Mouse (Mus musculus) c-Kit-positive CD71-positive TER-119-positive erythroid progenitor cells, embryonic 14.5 days (primary cell): Measurements from ENCODE around the gene Ubl3.
A peak's percentile ranks its signal among the peaks of the same experiment; 100 is the strongest.

Experiments
- DNase-seq: peaks from one replicate; pipeline ENCODE4 v3.0.0-alpha.2; 2013; ENCODE audit warnings: low spot score

The Ubl3 gene

GRCm38 (mm10) chr5:148527632-148528031, 25.0 kb downstream of the Ubl3 start:
- no peak for DNase-seq

- DNase-seq = no peak
These were observed 26.0 kb downstream of the Ubl3 start for GRCm38 (mm10) chr5:148526631-148527030.

DNA sequence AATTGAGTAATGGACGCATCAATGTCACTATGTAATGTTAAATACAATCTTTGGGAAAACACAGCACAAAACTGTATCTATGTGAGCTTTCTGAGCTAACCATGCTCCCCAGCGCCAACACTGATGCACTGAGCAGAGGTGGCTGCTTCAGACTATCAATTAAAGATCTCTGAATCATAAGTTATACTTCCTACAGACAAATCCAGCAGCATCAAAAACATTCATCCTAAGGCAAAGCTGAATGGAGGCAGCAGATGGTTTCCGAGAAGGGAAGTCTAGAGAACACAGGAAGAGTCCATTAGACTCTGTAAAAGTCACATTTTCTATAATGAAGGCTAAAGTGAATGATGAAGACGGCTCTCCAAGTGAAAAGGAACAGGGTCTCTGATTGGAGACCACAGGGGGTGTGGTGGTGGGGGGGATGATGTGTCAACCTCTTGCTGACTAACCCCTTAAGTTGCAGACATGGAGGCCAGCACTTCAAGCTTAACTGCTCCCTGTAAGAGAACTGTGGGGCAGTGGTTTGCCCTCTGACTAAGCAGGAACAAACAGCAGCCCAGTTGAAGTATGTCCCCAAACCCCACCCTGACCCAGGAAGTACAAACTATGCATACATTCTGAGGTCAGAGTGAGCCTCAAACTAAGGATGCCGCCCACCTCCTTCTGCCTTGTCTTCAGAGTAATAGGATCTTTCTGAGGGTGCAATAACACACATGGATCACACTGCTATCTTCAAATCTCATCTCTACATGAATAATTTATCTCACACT, 29.2 kb downstream of the Ubl3 start:
- DNase-seq = no peak

DNA sequence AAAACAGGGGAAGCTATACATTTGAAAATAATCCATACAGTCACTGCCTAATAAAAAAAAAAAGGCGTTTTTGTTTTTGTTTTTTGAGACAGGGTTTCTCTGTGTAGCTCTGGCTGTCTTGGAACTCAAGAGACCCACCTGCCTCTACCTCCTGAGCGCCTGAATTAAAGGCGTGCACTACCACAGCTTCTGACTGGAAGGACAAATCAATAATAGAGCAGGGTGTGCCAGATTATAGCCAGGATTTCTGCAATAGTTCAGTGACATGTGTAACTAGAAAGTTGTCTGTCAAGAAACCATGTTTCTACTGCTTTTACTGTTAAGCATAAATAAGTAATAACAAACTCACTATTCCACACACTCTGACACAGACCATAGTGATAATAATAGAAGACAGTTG, 30.2 kb downstream of the Ubl3 start:
- DNase-seq = no peak

GRCm38 (mm10) chr5:148517445-148517844, 35.1 kb downstream of the Ubl3 start:
- DNase-seq = no peak

- no peak for DNase-seq
These were observed 40.4 kb downstream of the Ubl3 start for GRCm38 (mm10) chr5:148512042-148512640.

DNA sequence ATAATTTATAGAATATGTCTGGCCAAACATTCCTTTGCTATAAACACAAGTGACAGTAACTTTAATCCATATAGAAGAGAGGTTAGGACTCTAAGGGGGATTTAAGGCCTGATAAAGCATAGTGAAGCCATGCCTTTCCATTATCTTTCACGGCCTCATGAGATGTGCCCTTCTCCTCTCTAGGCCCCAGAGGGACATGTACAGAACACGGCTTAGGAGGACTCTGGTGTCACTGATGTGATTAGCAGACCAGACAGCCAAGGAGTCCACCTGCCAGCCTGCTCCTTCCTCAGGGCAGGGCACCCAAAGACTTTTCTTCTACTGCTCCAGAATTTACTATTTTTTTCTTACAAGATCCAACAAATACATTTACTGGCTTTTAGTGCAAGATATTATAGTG, 42.3 kb downstream of the Ubl3 start:
- peak; percentile 21 for DNase-seq

GRCm38 (mm10) chr5:148509731-148510130, 42.9 kb downstream of the Ubl3 start:
- no peak for DNase-seq

DNA sequence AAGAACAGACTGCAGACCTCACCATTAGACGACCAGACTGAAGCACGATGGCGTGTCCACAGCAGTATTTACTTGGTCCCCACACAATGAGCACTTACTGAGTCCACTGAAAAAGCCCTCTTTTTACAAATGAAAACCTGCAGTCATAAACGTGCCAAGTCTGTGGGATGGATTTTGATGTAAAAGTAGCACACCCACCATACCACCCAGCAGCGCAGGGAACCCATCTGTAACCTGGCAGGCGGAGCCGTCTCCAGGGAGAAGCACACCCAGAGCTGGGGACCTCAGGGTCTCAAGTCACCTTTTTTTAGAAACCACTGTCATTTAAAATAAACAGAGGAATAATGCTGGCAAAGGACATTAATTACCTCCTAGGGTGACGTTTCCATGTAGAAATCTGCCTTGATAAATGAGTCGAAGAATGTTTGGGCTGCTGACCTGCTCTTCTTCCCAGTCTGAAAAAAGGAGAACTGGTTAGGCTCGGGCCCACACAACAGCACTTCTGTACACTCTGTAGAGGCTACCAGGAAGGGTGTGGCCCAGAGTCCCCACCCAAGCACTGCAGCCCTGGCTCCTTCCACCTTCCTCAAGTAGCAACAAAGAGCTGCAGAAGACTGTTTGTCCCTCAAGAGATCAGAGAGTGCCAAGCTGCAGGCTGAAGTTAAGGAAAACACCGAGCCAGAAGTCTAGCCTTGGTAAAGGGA, 43.5 kb downstream of the Ubl3 start:
- DNase-seq = peak; percentile 59

DNA sequence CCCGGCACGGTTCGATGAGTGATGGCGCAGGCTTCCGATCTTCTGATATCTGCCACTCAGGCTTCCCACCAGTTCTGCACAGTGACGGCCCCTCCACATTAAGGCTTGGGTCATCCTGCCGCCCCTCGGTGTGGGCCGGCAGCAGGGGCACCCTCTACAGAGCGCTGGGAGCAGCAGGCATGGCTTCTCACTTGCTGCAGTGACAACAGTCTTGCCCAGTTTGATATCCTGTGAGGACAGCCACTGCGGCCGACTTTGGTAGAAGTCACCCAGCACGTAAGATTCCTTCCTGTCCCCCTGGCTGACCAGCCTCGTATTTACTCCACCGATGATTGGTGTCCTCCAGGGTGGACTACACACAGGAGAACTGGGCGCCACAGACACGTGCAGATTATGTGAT, 47.2 kb downstream of the Ubl3 start:
- no peak for DNase-seq

GRCm38 (mm10) chr5:148502237-148502636, 50.4 kb downstream of the Ubl3 start:
- no peak for DNase-seq

DNA sequence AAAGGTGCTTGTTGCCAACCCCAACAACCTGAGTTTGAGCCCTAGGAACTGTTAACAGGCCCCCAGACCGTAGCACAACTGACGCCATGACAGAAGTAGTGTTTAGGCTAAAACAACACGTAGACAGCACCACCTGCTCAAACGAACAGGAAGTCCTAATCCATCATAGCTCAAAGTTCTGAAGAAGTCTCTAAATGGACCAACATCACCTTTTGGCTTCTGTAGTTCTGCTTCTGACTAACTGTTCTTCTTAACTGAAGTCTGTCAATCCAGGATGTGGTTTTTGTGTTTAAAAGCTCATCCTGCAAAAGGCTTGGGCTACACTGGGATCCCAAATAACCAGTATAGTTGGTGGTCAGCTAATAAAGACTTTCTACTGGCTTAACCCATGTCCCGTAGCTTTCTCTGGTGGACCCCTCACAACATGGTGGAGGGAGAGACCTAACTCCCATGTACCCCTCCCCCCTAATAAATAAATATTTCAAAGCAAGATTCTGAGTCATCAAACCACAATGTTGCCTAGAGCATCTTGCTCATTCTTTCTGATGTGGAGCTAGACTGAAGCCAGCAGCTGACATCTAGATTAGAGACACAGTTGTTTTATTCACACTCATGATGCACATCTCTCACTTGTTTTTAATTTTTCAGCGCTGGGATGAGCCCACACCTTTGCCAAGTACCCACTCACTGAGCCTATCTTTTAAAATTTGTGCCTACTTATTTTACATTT, 51.2 kb downstream of the Ubl3 start:
- no peak for DNase-seq

- no peak for DNase-seq
These were observed 52.1 kb downstream of the Ubl3 start for GRCm38 (mm10) chr5:148500516-148500915.

- DNase-seq = no peak
These were observed 53.0 kb downstream of the Ubl3 start for GRCm38 (mm10) chr5:148499616-148500015.

DNA sequence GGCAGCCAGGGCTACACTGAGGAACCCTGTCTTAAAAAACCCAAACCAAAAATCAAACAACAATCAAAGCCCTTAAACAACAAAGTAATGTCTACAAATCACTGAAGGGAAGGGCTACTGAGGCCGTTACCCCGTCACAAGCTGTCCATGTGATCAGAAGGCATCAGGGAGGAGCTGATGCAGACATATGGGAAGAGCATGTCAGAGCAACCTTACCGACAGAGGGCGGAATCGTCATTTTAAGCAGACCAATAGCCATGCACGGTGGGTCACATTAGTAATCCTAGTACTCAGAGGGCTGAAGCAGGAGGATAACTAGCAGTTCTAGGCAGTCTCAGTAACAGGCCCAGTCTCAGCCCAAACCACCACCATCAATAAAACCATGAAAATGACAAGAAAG, 56.6 kb downstream of the Ubl3 start:
- DNase-seq = no peak

DNA sequence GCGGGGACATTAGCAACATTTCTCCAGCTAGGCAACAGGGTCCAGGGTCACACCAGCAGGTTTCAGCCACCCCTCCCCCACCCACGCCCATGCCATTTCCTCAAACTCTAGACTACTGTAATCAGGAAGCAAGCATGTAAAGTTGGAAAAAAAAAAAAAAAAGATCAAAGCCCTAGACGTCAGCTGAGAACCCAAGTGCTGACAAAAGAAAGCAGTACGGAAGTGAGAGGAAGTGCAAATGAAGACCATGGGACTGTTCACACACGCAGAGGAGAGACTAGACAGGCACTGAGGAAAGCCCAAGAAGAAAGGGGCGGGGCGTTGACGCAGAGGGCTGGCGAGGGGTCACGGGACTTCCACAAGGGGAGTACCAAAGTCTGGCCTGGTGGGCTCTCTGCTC, 57.4 kb downstream of the Ubl3 start:
- no peak for DNase-seq

- DNase-seq = no peak
These were observed 58.3 kb downstream of the Ubl3 start for GRCm38 (mm10) chr5:148494249-148494648.

DNA sequence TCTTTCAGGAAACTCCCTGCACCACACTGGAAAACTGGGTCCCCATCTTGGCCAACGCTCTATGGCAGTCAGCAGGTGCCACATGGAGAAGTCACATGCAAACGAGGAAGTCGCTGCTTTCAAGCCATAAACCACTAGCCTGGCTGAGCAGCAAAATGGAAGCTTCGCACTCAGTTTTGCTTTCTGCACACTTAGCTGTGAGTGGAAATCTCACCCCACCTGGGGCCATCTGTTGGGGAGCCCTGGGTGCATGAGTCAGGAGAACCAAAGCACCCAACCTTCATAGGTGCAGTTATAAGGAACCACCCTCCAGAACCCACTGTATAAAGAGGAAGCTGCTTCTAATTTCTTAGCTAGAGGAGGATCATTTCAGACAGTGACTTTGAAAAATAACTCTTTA, 59.6 kb downstream of the Ubl3 start:
- DNase-seq = no peak

DNA sequence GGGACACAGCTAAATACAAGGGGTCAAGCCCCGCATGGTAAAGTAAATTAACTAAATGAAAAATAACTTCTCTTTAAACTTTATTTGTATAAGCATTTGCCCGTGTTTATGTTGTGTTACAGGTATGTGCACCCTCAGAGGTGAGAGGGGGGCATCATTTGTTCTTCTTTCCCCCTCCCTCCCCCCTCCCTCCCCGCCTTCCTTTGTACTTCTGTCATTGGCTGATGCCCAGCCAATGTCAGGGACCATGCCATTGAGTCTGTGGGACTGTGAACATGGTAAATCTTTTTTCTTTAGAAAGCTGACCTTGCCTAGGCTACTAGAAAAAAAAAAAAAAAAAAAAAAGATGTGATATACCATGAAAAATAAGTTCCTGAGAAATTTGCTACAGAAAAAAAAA, 62.2 kb downstream of the Ubl3 start:
- DNase-seq = no peak

- DNase-seq = no peak
These were observed 62.8 kb downstream of the Ubl3 start for GRCm38 (mm10) chr5:148489724-148490193.

DNA sequence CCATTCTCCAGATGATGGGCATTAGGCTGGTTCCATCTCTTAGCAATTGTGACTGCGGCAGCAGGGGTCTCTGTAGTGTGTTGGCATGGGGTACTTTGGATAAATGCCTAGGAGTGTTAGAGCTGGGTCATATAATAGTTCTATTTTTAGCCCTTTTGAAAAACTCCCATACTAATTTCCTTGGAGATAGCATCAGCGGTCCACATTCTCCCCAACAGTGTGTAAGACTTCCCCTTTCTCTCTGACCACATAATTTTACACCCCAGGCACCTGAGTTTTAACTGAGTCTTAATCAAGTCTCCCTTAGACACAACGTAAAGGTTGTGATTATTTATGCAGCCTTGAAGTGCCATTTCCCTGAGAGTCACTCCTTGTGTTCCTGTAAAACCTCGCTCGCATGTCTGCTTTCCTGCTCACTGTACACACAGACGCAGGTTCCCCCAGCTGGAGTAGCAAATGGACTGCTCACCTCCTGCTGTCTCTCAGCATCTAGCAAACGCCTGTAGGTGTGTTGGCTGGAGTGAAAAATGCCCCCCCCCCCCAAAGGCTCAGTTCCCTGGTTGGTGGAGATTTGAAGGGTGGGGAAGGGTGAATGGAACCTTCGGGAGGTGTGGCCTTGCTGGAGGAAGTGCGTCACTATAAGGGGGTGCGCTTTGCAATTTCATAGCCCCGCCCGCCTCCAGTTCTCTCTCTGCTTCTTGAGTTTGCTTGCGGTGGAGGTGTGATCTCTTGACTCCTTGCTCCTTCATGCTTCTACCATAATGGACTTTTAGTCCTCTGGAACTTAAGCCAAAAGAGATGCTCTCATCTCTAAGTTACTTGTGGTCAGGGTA, 63.5 kb downstream of the Ubl3 start:
- no peak for DNase-seq

- no peak for DNase-seq
These were observed 66.4 kb downstream of the Ubl3 start for GRCm38 (mm10) chr5:148486202-148486601.
